Mouse (Mus musculus): ENCODE measurements around the gene Lsamp. TPM values are rescaled to one million over a fixed set of nuclear protein-coding genes. Genes with fewer than 3 reads are reported as not detected.
A peak's percentile ranks its signal among the peaks of the same experiment; 100 is the strongest.

The Lsamp gene
- polyA plus RNA-seq, 1 experiment: 0.31 TPM

DNA sequence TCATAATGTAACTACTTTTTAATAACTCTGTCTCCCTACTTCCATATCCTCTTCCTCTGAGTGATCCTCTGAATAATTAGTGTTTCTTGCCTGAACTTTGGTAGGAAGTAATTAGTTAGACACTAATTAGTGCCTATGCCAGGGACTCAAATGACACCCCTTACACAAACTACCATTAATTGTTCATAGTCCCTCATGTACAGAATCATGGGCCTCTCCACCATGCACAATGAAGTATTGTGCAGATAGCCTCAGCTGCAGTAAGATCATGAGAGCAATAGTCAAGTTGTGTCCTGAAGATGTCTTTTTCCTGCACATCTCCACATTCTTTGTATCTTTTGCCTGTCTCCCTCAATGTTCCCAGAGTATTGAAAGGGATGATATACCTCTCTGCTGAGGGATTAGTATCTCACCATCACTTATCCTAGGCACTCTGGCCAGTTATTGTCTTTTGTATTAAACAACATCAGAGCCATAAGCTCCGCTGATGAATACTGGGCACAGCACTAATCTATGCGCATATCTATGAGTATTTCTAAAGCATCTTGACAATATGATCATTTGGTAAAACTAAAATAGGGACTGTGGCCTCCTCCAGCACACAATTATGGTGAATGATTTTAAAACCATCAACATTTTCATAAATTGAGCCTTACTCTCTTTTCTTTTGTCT lies 1292.0 kb downstream of the Lsamp start:
- H3K27ac ChIP-seq (ENCODE audit: control insufficient read depth, insufficient read depth, low read depth, low read length): no peak overlapping the region
- no peak for TF ChIP-seq CTCF (IDR thresholded peaks at IDR 0.05; ENCODE audit: control insufficient read depth, insufficient read depth, insufficient replicate concordance, low read depth, low read length)
- TF ChIP-seq POLR2A (IDR thresholded peaks at IDR 0.05; ENCODE audit: control insufficient read depth, low read depth, low read length): no peak
- no peaks in the 10 kb centered on the region for H3K4me1 ChIP-seq (ENCODE audit: control insufficient read depth, insufficient read depth, low read length)
- no peak overlapping the region for H3K4me3 ChIP-seq (ENCODE audit: control insufficient read depth, low read depth, low read length)
- H3K27me3 ChIP-seq (ENCODE audit: control insufficient read depth, insufficient read depth, low read length): no peaks in the 10 kb centered on the region
- H3K36me3 ChIP-seq (ENCODE audit: control insufficient read depth, insufficient read depth, low read length): no peaks in the 10 kb centered on the region

DNA sequence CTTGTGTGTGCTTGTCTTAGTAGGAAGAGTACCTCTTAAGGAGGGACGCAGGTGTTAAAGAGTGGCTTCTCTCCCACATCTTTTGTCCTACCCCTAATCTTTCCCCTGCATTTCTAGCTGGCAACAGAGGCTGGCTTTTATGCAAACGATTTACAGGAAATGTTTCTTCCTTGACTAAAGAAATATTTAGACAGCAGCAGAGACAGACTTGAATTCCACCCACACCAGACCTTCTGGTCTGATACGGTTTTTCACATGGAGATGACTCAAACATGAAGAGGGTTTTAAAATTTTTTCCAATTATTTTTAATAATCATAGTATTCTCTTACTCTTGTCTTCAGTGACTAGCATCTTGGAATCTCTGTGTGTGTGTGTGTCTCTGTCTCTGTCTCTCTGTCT lies 1333.8 kb downstream of the Lsamp start:
- H3K27ac ChIP-seq (ENCODE audit: control insufficient read depth, insufficient read depth, low read depth, low read length): no peak overlapping the region
- TF ChIP-seq CTCF (IDR thresholded peaks at IDR 0.05; ENCODE audit: control insufficient read depth, insufficient read depth, insufficient replicate concordance, low read depth, low read length): no peak
- TF ChIP-seq POLR2A (IDR thresholded peaks at IDR 0.05; ENCODE audit: control insufficient read depth, low read depth, low read length): no peak

GRCm38 (mm10) chr16:41343431-41343830 lies 1359.3 kb downstream of the Lsamp start:
- Histone ChIP-seq H3K27me3 (ENCODE audit: control insufficient read depth, insufficient read depth, low read length) (no peaks in the 10 kb centered on the region), H3K36me3 (ENCODE audit: control insufficient read depth, insufficient read depth, low read length) (no peaks in the 10 kb centered on the region), H3K4me3 (ENCODE audit: control insufficient read depth, low read depth, low read length) (no peak overlapping the region), H3K4me1 (ENCODE audit: control insufficient read depth, insufficient read depth, low read length) (no peaks in the 10 kb centered on the region), H3K27ac (ENCODE audit: control insufficient read depth, insufficient read depth, low read depth, low read length) (no peak overlapping the region)
- TF ChIP-seq POLR2A (IDR thresholded peaks at IDR 0.05; ENCODE audit: control insufficient read depth, low read depth, low read length) (no peak), CTCF (IDR thresholded peaks at IDR 0.05; ENCODE audit: control insufficient read depth, insufficient read depth, insufficient replicate concordance, low read depth, low read length) (no peak)

More for the DNA sequence above, 1333.8 kb downstream of the Lsamp start:
- Histone ChIP-seq H3K4me1 (ENCODE audit: control insufficient read depth, insufficient read depth, low read length) (no peaks in the 10 kb centered on the region), H3K27me3 (ENCODE audit: control insufficient read depth, insufficient read depth, low read length) (no peaks in the 10 kb centered on the region), H3K36me3 (ENCODE audit: control insufficient read depth, insufficient read depth, low read length) (no peaks in the 10 kb centered on the region), H3K4me3 (ENCODE audit: control insufficient read depth, low read depth, low read length) (no peak overlapping the region)

DNA sequence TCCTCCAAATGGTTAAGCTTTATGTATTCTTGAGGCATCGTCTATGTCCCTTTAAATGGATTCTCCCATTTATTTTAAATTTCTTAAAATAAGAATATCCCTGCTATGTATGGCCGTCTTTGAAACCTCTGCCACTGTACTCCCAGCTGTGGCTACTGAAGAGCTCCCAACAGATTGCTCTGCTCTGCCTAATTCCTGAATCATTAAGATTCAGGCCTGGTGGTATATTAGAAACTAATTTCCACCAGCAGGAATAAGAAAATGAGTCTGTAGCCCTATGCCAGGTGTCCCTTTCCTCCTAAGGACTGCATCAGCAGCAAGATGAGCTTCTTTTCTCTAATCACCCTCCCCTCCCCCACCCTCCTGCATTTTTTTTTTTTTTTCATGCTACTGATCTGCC lies 1381.0 kb downstream of the Lsamp start:
- no peaks in the 10 kb centered on the region for H3K4me1 ChIP-seq (ENCODE audit: control insufficient read depth, insufficient read depth, low read length)
- H3K4me3 ChIP-seq (ENCODE audit: control insufficient read depth, low read depth, low read length): no peak overlapping the region
- no peaks in the 10 kb centered on the region for H3K36me3 ChIP-seq (ENCODE audit: control insufficient read depth, insufficient read depth, low read length)
- H3K27me3 ChIP-seq (ENCODE audit: control insufficient read depth, insufficient read depth, low read length): no peaks in the 10 kb centered on the region
- no peak for TF ChIP-seq POLR2A (IDR thresholded peaks at IDR 0.05; ENCODE audit: control insufficient read depth, low read depth, low read length)
- TF ChIP-seq CTCF (IDR thresholded peaks at IDR 0.05; ENCODE audit: control insufficient read depth, insufficient read depth, insufficient replicate concordance, low read depth, low read length): no peak
- no peak overlapping the region for H3K27ac ChIP-seq (ENCODE audit: control insufficient read depth, insufficient read depth, low read depth, low read length)

- no peak overlapping the region for H3K27ac ChIP-seq (ENCODE audit: control insufficient read depth, insufficient read depth, low read depth, low read length)
- H3K27me3 ChIP-seq (ENCODE audit: control insufficient read depth, insufficient read depth, low read length): no peaks in the 10 kb centered on the region
- TF ChIP-seq CTCF (IDR thresholded peaks at IDR 0.05; ENCODE audit: control insufficient read depth, insufficient read depth, insufficient replicate concordance, low read depth, low read length): no peak
- no peak for TF ChIP-seq POLR2A (IDR thresholded peaks at IDR 0.05; ENCODE audit: control insufficient read depth, low read depth, low read length)
- no peaks in the 10 kb centered on the region for H3K4me1 ChIP-seq (ENCODE audit: control insufficient read depth, insufficient read depth, low read length)
- H3K36me3 ChIP-seq (ENCODE audit: control insufficient read depth, insufficient read depth, low read length): no peaks in the 10 kb centered on the region
- H3K4me3 ChIP-seq (ENCODE audit: control insufficient read depth, low read depth, low read length): no peak overlapping the region
Measured at GRCm38 (mm10) chr16:41383702-41384101, 1399.5 kb downstream of the Lsamp start.

GRCm38 (mm10) chr16:41384288-41384687 lies 1400.1 kb downstream of the Lsamp start:
- no peaks in the 10 kb centered on the region for H3K27me3 ChIP-seq (ENCODE audit: control insufficient read depth, insufficient read depth, low read length)
- H3K4me3 ChIP-seq (ENCODE audit: control insufficient read depth, low read depth, low read length): no peak overlapping the region
- H3K27ac ChIP-seq (ENCODE audit: control insufficient read depth, insufficient read depth, low read depth, low read length): no peak overlapping the region
- TF ChIP-seq POLR2A (IDR thresholded peaks at IDR 0.05; ENCODE audit: control insufficient read depth, low read depth, low read length) (no peak), CTCF (IDR thresholded peaks at IDR 0.05; ENCODE audit: control insufficient read depth, insufficient read depth, insufficient replicate concordance, low read depth, low read length) (no peak)
- H3K4me1 ChIP-seq (ENCODE audit: control insufficient read depth, insufficient read depth, low read length): no peaks in the 10 kb centered on the region
- no peaks in the 10 kb centered on the region for H3K36me3 ChIP-seq (ENCODE audit: control insufficient read depth, insufficient read depth, low read length)

DNA sequence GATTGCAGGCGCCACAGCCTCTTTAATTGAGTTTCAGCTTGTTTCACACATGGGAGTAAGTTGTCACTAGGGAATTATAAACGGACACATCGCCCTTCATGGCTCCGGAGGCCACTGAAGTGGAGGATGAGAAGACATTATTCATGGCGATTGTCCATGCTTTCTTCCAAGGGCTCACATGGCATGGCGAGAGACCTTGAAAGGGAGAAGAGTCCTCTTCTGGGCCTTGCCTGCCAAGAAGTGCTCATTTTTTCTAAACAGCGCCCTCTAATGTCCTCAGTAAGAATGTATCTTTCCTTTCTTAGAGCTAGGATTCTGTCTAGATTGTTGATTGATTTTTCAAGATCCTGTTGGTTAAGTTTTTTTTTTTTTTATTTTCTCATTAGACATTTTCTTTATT lies 1424.7 kb downstream of the Lsamp start:
- Histone ChIP-seq H3K36me3 (ENCODE audit: control insufficient read depth, insufficient read depth, low read length) (no peaks in the 10 kb centered on the region), H3K27ac (ENCODE audit: control insufficient read depth, insufficient read depth, low read depth, low read length) (no peak overlapping the region), H3K27me3 (ENCODE audit: control insufficient read depth, insufficient read depth, low read length) (no peaks in the 10 kb centered on the region), H3K4me3 (ENCODE audit: control insufficient read depth, low read depth, low read length) (peak overlapping the region; percentile 55; the same call in 1 of the 2 replicates), H3K4me1 (ENCODE audit: control insufficient read depth, insufficient read depth, low read length) (no peaks in the 10 kb centered on the region; the same call in 1 of the 2 replicates)
- TF ChIP-seq CTCF (IDR thresholded peaks at IDR 0.05; ENCODE audit: control insufficient read depth, insufficient read depth, insufficient replicate concordance, low read depth, low read length) (peak; percentile 35; the same call in 1 of the 2 replicates), POLR2A (IDR thresholded peaks at IDR 0.05; ENCODE audit: control insufficient read depth, low read depth, low read length) (no peak)
